Mouse (Mus musculus) embryonic fibroblast, embryonic 13.5 days (primary cell): ENCODE results near the gene Clpx.

Experiments used
- CTCF ChIP-seq: IDR thresholded peaks from 2 replicates; pipeline ENCODE4 v1.5.1; 2011; ENCODE audit warnings: mild to moderate bottlenecking, control low read depth, low read length, moderate library complexity, borderline replicate concordance; ENCODE audit not compliant: insufficient read depth
- POLR2A ChIP-seq: IDR thresholded peaks from 2 replicates; pipeline ENCODE4 v1.6.1; 2011; ENCODE audit warnings: low read depth, mild to moderate bottlenecking, control low read depth, low read length, moderate library complexity

GRCm38 (mm10) chr9:65374468-65375162, 80.6 kb downstream of the Clpx start:
- no peak for TF ChIP-seq CTCF
- no peak for TF ChIP-seq POLR2A
